Mouse (Mus musculus): ENCODE data around the gene Pifo. TPM values are rescaled to one million over a fixed set of nuclear protein-coding genes. Genes with fewer than 3 reads are reported as not detected.

Pifo gene
- under 1 TPM; 0.70 to 0.77 TPM for polyA plus RNA-seq (2017; shearing (Covaris generic))

GRCm38 (mm10) chr3:106014546-106014945 is at the start of gene Pifo:
TSS of gene Pifo (minus strand) at chr3:106014646.

GRCm38 (mm10) chr3:106032781-106033180 is 18.3 kb upstream of the Pifo start, which contains the start of gene Chil5:
TSS of gene Chil5 (minus strand) at chr3:106032814.

GRCm38 (mm10) chr3:105973411-105973810 is 41.0 kb downstream of the Pifo start, which contains the start of gene Ovgp1:
TSS of gene Ovgp1 (plus strand) at chr3:105973711.

GRCm38 (mm10) chr3:105959999-105960398 is 54.4 kb downstream of the Pifo start, which contains the start of gene Atp5f1:
TSS of gene Atp5f1 (minus strand) at chr3:105960099.

GRCm38 (mm10) chr3:105958974-105959580 is 55.4 kb downstream of the Pifo start, which contains the start of gene Wdr77:
TSS of gene Wdr77 (plus strand) at chr3:105959369.

Other genes starting within 250 kb of the Pifo start
- gene Rap1a, start 213.3 kb downstream of the Pifo start, polyA plus RNA-seq (2017; shearing (Covaris generic)) = 100 to 1,000 TPM; 261 to 298 TPM
- under 1 TPM in 1 of 2 experiments, not detected in 1; 0.42 TPM for gene Adora3, start 143.8 kb downstream of the Pifo start, polyA plus RNA-seq (2017; shearing (Covaris generic))
- not detected for gene Tmigd3, start 143.7 kb downstream of the Pifo start, polyA plus RNA-seq (2017; shearing (Covaris generic))
- gene I830077J02Rik, start 82.0 kb downstream of the Pifo start, polyA plus RNA-seq (2017; shearing (Covaris generic)) = 1 to 10 TPM; 1.3 to 2.0 TPM
- gene Wdr77, start 55.3 kb downstream of the Pifo start, polyA plus RNA-seq (2017; shearing (Covaris generic)) = 10 to 100 TPM; 69.1 to 76.9 TPM
- gene Atp5f1, start 54.5 kb downstream of the Pifo start, polyA plus RNA-seq (2017; shearing (Covaris generic)) = 100 to 1,000 TPM; 327 to 349 TPM
- 1 to 10 TPM; 5.0 to 5.3 TPM for gene Ovgp1, start 40.9 kb downstream of the Pifo start, polyA plus RNA-seq (2017; shearing (Covaris generic))
- 10 to 100 TPM in 1 of 2 experiments, 1 to 10 TPM in 1; 8.1 to 11.5 TPM for gene Chil5, start 18.2 kb upstream of the Pifo start, polyA plus RNA-seq (2017; shearing (Covaris generic))
- 1,000 to 10,000 TPM in 1 of 2 experiments, 1 to 10 TPM in 1; 1.7 to 2,555 TPM for gene Chia1, start 98.6 kb upstream of the Pifo start, polyA plus RNA-seq (2017; shearing (Covaris generic))
- under 1 TPM in 1 of 2 experiments, not detected in 1; 0.21 TPM for gene Chil3, start 152.9 kb upstream of the Pifo start, polyA plus RNA-seq (2017; shearing (Covaris generic))
- under 1 TPM; 0.20 to 0.37 TPM for gene Chil4, start 204.9 kb upstream of the Pifo start, polyA plus RNA-seq (2017; shearing (Covaris generic))